ENCODE assay signal across 8 mouse cellular contexts in genomic region chrX:121232142-121233000, GRCm38 (mm10).
DNase-seq lines count a peak whose midpoint lies in the region; ATAC-seq and TF ChIP-seq lines count a peak whose summit lies in the region.

No protein-coding gene starts in this region.

- no peak overlapping the region for H3K27ac ChIP-seq in lung, postnatal 0 days (ENCODE audit: low read length)
- H3K27ac ChIP-seq in forebrain, embryonic 10.5 days = peak overlapping the region; percentile 79
- no peak overlapping the region for H3K27ac ChIP-seq in limb, embryonic 13.5 days

- no peaks in the 10 kb centered on the region for H3K27me3 ChIP-seq in lung, postnatal 0 days (replicated peaks; ENCODE audit: insufficient read depth, low read length)
- H3K27me3 ChIP-seq in forebrain, embryonic 10.5 days (ENCODE audit: poor library complexity, severe bottlenecking) = no peaks in the 10 kb centered on the region
- no peaks in the 10 kb centered on the region for H3K27me3 ChIP-seq in limb, embryonic 13.5 days

- no peaks in the 10 kb centered on the region for H3K4me1 ChIP-seq in lung, postnatal 0 days (ENCODE audit: insufficient read depth, low read depth, low read length)
- H3K4me1 ChIP-seq in lung, adult 2 months (ENCODE audit: control insufficient read depth, insufficient read depth, low read length) = no peaks in the 10 kb centered on the region
- peaks cover 13% of the 10 kb centered on the region for H3K4me1 ChIP-seq in forebrain, embryonic 10.5 days
- peaks cover 6% of the 10 kb centered on the region; the same call in 1 of the 2 replicates for H3K4me1 ChIP-seq in limb, embryonic 13.5 days

- TF ChIP-seq CTCF in lung, postnatal 0 days (IDR thresholded peaks at IDR 0.05) = no peak
- TF ChIP-seq CTCF in lung, adult 2 months (IDR thresholded peaks at IDR 0.05; ENCODE audit: insufficient read depth, low read length) = no peak

- H3K36me3 ChIP-seq in lung, postnatal 0 days (ENCODE audit: insufficient read depth, low read length) = no peaks in the 10 kb centered on the region
- H3K36me3 ChIP-seq in forebrain, embryonic 10.5 days (replicated peaks) = no peaks in the 10 kb centered on the region
- H3K36me3 ChIP-seq in limb, embryonic 13.5 days = no peaks in the 10 kb centered on the region

- 44% methylated on average over 3 of the region's 3 CpGs for WGBS in lung, postnatal 0 days
- WGBS in lung, adult 2 months = 49% methylated on average over 3 of the region's 3 CpGs
- 28% methylated on average over 3 of the region's 3 CpGs for WGBS in forebrain, embryonic 10.5 days
- WGBS in limb, embryonic 13.5 days = 26% methylated on average over 3 of the region's 3 CpGs

- H3K4me2 ChIP-seq in lung, postnatal 0 days (replicated peaks; ENCODE audit: low read depth, low read length) = no peak overlapping the region
- H3K4me2 ChIP-seq in limb, embryonic 13.5 days (replicated peaks) = no peak overlapping the region

- no peak overlapping the region for H3K9ac ChIP-seq in lung, postnatal 0 days (replicated peaks; ENCODE audit: low read depth)
- H3K9ac ChIP-seq in limb, embryonic 13.5 days = no peak overlapping the region

- peak; percentile 36 for DNase-seq in lung, postnatal 0 days (ENCODE audit: low spot score)
- no peak for DNase-seq in lung, adult 2 months
- peak; percentile 49 for DNase-seq in forebrain, embryonic 10.5 days (ENCODE audit: extremely low spot score, low spot score)
- peak; percentile 4 for DNase-seq in testis, postnatal 14 days (ENCODE audit: low spot score)
- no peak for DNase-seq in adipocyte (ENCODE audit: low spot score)
- no peak for DNase-seq in spleen, postnatal 10 days (ENCODE audit: low spot score in 2 of 2)
- DNase-seq in cerebellum, adult 18-20 months = no peak

- no peak overlapping the region for H3K4me3 ChIP-seq in lung, postnatal 0 days (ENCODE audit: low read depth, low read length)
- no peak overlapping the region for H3K4me3 ChIP-seq in lung, adult 2 months (replicated peaks; ENCODE audit: extremely low read depth, low read depth, low read length)
- no peak overlapping the region for H3K4me3 ChIP-seq in forebrain, embryonic 10.5 days
- H3K4me3 ChIP-seq in limb, embryonic 13.5 days = no peak overlapping the region

- ATAC-seq in lung, postnatal 0 days = peak; percentile 52
- peak; percentile 87 for ATAC-seq in limb, embryonic 13.5 days (ENCODE audit: low FRiP score, low read depth)

- H3K9me3 ChIP-seq in lung, postnatal 0 days (ENCODE audit: low read length) = no peaks in the 10 kb centered on the region
- no peaks in the 10 kb centered on the region for H3K9me3 ChIP-seq in forebrain, embryonic 10.5 days
- H3K9me3 ChIP-seq in limb, embryonic 13.5 days = no peaks in the 10 kb centered on the region

- TF ChIP-seq EP300 in lung, postnatal 0 days (IDR thresholded peaks at IDR 0.05) = no peak

- no peak for TF ChIP-seq POLR2A in lung, adult 2 months (IDR thresholded peaks at IDR 0.05; ENCODE audit: borderline replicate concordance, extremely low read depth, low read depth, low read length)

Comparison
In these comparisons a context has a peak if more than half of its experiments do, and no peak if none do; other contexts are left out.
1. DNase-seq: peak in lung, postnatal 0 days (single experiment), forebrain, embryonic 10.5 days (single experiment) and testis, postnatal 14 days (single experiment); none in lung, adult 2 months (single experiment), adipocyte (single experiment), spleen, postnatal 10 days (0 of 2) and cerebellum, adult 18-20 months (0 of 2).